Mouse (Mus musculus) heart, embryonic 14.5 days (tissue): ENCODE results near the gene Nmur1. TPM values are rescaled to one million over a fixed set of nuclear protein-coding genes. Genes with fewer than 3 reads are reported as not detected.

Experiments
- ATAC-seq: fragments of 200-750 bp; cut with Nextera tagmentation; 2 replicates; pipeline ENCODE4 v1.8.0; 2017; ENCODE audit warnings: low read depth, moderate TSS enrichment; ENCODE audit not compliant: insufficient number of reproducible peaks, insufficient read depth, low FRiP score
- H3K27ac ChIP-seq, 2 experiments: fragments of 200-500 bp in 1 of 2; fragments of 300-500 bp in 1 of 2; sonication (generic) in 1 of 2; replicated peaks in 1 of 2; 2 replicates each; pipeline ENCODE4 v1.5.1; 2012 to 2014; ENCODE audit warnings: low read depth in 2 of 2, low read length in 2 of 2, control low read depth in 1 of 2, mild to moderate bottlenecking in 1 of 2, mixed read lengths in 1 of 2; ENCODE audit not compliant: control insufficient read depth in 1 of 2, insufficient read depth in 1 of 2
- H3K27me3 ChIP-seq: fragments of 300-500 bp; sonication (generic); 2 replicates; pipeline ENCODE4 v1.6.1; 2014; ENCODE audit warnings: mild to moderate bottlenecking, low read length, control low read depth; ENCODE audit not compliant: control insufficient read depth, insufficient read depth
- H3K36me3 ChIP-seq: fragments of 300-500 bp; sonication (generic); 2 replicates; pipeline ENCODE4 v1.6.1; 2014; ENCODE audit warnings: mild to moderate bottlenecking, control low read depth, low read length, mixed read lengths; ENCODE audit not compliant: control insufficient read depth, insufficient read depth
- H3K4me1 ChIP-seq, 2 experiments: fragments of 200-500 bp in 1 of 2; fragments of 300-500 bp in 1 of 2; sonication (generic) in 1 of 2; 2 replicates each; pipeline ENCODE4 v1.6.1; 2012 to 2014; ENCODE audit warnings: low read length in 2 of 2, control low read depth in 1 of 2, mixed read lengths in 1 of 2; ENCODE audit not compliant: control insufficient read depth in 2 of 2, insufficient read depth in 2 of 2
- H3K4me2 ChIP-seq: fragments of 300-500 bp; sonication (generic); 2 replicates; pipeline ENCODE4 v1.6.1; 2014; ENCODE audit warnings: mild to moderate bottlenecking, low read length
- H3K4me3 ChIP-seq, 2 experiments: fragments of 200-500 bp in 1 of 2; fragments of 300-500 bp in 1 of 2; sonication (generic) in 1 of 2; 2 replicates each; pipeline ENCODE4 v1.5.1; 2012 to 2014; ENCODE audit warnings: low read length in 2 of 2, mild to moderate bottlenecking in 2 of 2, control low read depth in 1 of 2, low read depth in 1 of 2, moderate library complexity in 1 of 2; ENCODE audit not compliant: control insufficient read depth in 1 of 2, insufficient read depth in 1 of 2
- H3K9ac ChIP-seq: fragments of 300-500 bp; sonication (generic); 2 replicates; pipeline ENCODE4 v1.6.1; 2014; ENCODE audit warnings: mild to moderate bottlenecking, low read length
- H3K9me3 ChIP-seq: fragments of 300-500 bp; sonication (generic); 2 replicates; pipeline ENCODE4 v1.6.1; 2016; ENCODE audit warnings: low read length, control low read depth; ENCODE audit not compliant: control insufficient read depth
- WGBS: fragments of 180-500 bp; shearing (Covaris S2); extraction: QIAGEN DNeasy Blood & Tissue Kit; methylation state at CpG from one replicate; pipeline ENCODE4 v1.1.7; 2014; 5-methylcytosine and 5-hydroxymethylcytosine counted together
- polyA plus RNA-seq: library from polyadenylated mRNA; unstranded; fragments of >200 nt; fragmentation: Nextera tagmentation; extraction: Ambion mirVana; gene quantifications from 2 replicates; pipeline ENCODE4 v1.2.1, GENCODE M21; 2014

The Nmur1 gene
- polyA plus RNA-seq, 1 experiment from 2014 or later = not detected

- H3K27ac ChIP-seq = no peak overlapping the region
- no peak overlapping the region for H3K4me2 ChIP-seq
- H3K27me3 ChIP-seq = no peaks in the 10 kb centered on the region
- WGBS = 90% methylated on average over 3 of the region's 3 CpGs
- H3K4me3 ChIP-seq = no peak overlapping the region
- H3K9ac ChIP-seq = no peak overlapping the region
- H3K4me1 ChIP-seq = peaks cover 0 to 4% of the 10 kb centered on the region in 2 experiments; a peak in 1 of 4 replicates
- no peak for ATAC-seq
- no peaks in the 10 kb centered on the region for H3K9me3 ChIP-seq
- no peaks in the 10 kb centered on the region for H3K36me3 ChIP-seq
Observed at GRCm38 (mm10) chr1:86394246-86394645, 31.8 kb downstream of the Nmur1 start.

GRCm38 (mm10) chr1:86393219-86393618 is 32.8 kb downstream of the Nmur1 start:
- no peaks in the 10 kb centered on the region for H3K27me3 ChIP-seq
- H3K27ac ChIP-seq = no peak overlapping the region
- H3K4me3 ChIP-seq = no peak overlapping the region
- H3K36me3 ChIP-seq = no peaks in the 10 kb centered on the region
- no peaks in the 10 kb centered on the region for H3K9me3 ChIP-seq
- WGBS = 59% methylated on average over 3 of the region's 3 CpGs
- peaks cover 0 to 4% of the 10 kb centered on the region in 2 experiments; a peak in 1 of 4 replicates for H3K4me1 ChIP-seq
- no peak overlapping the region for H3K4me2 ChIP-seq
- ATAC-seq = no peak
- no peak overlapping the region for H3K9ac ChIP-seq

GRCm38 (mm10) chr1:86391425-86391824 is 34.6 kb downstream of the Nmur1 start:
- Histone ChIP-seq H3K9me3 (no peaks in the 10 kb centered on the region), H3K4me1 (peaks cover 0 to 4% of the 10 kb centered on the region in 2 experiments; a peak in 1 of 4 replicates), H3K4me3 (no peak overlapping the region), H3K36me3 (no peaks in the 10 kb centered on the region), H3K27ac (no peak overlapping the region), H3K27me3 (no peaks in the 10 kb centered on the region), H3K9ac (no peak overlapping the region), H3K4me2 (no peak overlapping the region)
- no peak; the same call in 1 of the 2 replicates for ATAC-seq
- 72% methylated on average over 2 of the region's 2 CpGs for WGBS

GRCm38 (mm10) chr1:86389230-86389629 is 36.8 kb downstream of the Nmur1 start:
- WGBS = 5% methylated on average over 11 of the region's 11 CpGs
- no peak overlapping the region for H3K4me3 ChIP-seq
- no peak for ATAC-seq
- H3K4me1 ChIP-seq = peaks cover 0 to 4% of the 10 kb centered on the region in 2 experiments; a peak in 1 of 4 replicates
- H3K27me3 ChIP-seq = no peaks in the 10 kb centered on the region
- H3K4me2 ChIP-seq = no peak overlapping the region
- no peaks in the 10 kb centered on the region for H3K9me3 ChIP-seq
- no peak overlapping the region for H3K27ac ChIP-seq
- H3K36me3 ChIP-seq = no peaks in the 10 kb centered on the region
- H3K9ac ChIP-seq = no peak overlapping the region

- H3K36me3 ChIP-seq = no peaks in the 10 kb centered on the region
- no peak for ATAC-seq
- WGBS = 18% methylated on average over 13 of the region's 13 CpGs
- peaks cover 25 to 32% of the 10 kb centered on the region in 2 experiments for H3K4me1 ChIP-seq
- no peak overlapping the region for H3K4me3 ChIP-seq
- H3K27ac ChIP-seq = 0 out of 4 replicates have a peak overlapping the region, but pooled peaks of 1 of the 2 experiments have one; percentile 69
- no peak overlapping the region for H3K9ac ChIP-seq
- H3K9me3 ChIP-seq = no peaks in the 10 kb centered on the region
- no peaks in the 10 kb centered on the region for H3K27me3 ChIP-seq
- H3K4me2 ChIP-seq = peak overlapping the region; percentile 47
Observed at GRCm38 (mm10) chr1:86381027-86381426, 45.0 kb downstream of the Nmur1 start.

- Histone ChIP-seq H3K4me3 (0 out of 4 replicates have a peak overlapping the region, but pooled peaks of 1 of the 2 experiments have one; percentile 0), H3K4me1 (peaks cover 25 to 32% of the 10 kb centered on the region in 2 experiments), H3K27me3 (no peaks in the 10 kb centered on the region), H3K27ac (peak overlapping the region; percentile 69 to 80), H3K36me3 (no peaks in the 10 kb centered on the region), H3K9ac (peak overlapping the region; percentile 27), H3K4me2 (peak overlapping the region; percentile 39), H3K9me3 (no peaks in the 10 kb centered on the region)
- WGBS = 28% methylated on average over 9 of the region's 9 CpGs
- no peak for ATAC-seq
Observed at GRCm38 (mm10) chr1:86379161-86379569, 46.9 kb downstream of the Nmur1 start.

GRCm38 (mm10) chr1:86378662-86379061 is 47.4 kb downstream of the Nmur1 start:
- no peak overlapping the region for H3K4me3 ChIP-seq
- peak overlapping the region; percentile 24 to 69; a peak in 3 of 4 replicates for H3K27ac ChIP-seq
- 36% methylated on average over 6 of the region's 6 CpGs for WGBS
- no peaks in the 10 kb centered on the region for H3K27me3 ChIP-seq
- H3K9ac ChIP-seq = peak overlapping the region; percentile 27
- peaks cover 25 to 32% of the 10 kb centered on the region in 2 experiments for H3K4me1 ChIP-seq
- no peaks in the 10 kb centered on the region for H3K36me3 ChIP-seq
- H3K9me3 ChIP-seq = no peaks in the 10 kb centered on the region
- peak overlapping the region; percentile 39 for H3K4me2 ChIP-seq
- ATAC-seq = no peak

GRCm38 (mm10) chr1:86376354-86376753 is 49.7 kb downstream of the Nmur1 start:
- Histone ChIP-seq H3K27ac (no peak overlapping the region), H3K9ac (peak overlapping the region; percentile 8; the same call in 1 of the 2 replicates), H3K4me3 (no peak overlapping the region), H3K4me2 (no peak overlapping the region), H3K9me3 (no peaks in the 10 kb centered on the region), H3K36me3 (no peaks in the 10 kb centered on the region), H3K4me1 (peaks cover 25 to 32% of the 10 kb centered on the region in 2 experiments), H3K27me3 (no peaks in the 10 kb centered on the region)
- no peak for ATAC-seq
- WGBS = 79% methylated on average over 5 of the region's 5 CpGs
